Mouse (Mus musculus): ENCODE measurements around the gene Spi1. TPM values are rescaled to one million over a fixed set of nuclear protein-coding genes. Genes with fewer than 3 reads are reported as not detected.
A peak's percentile ranks its signal among the peaks of the same experiment; 100 is the strongest.
"Not testable (repeated sequence)": the region's sequence is repeated elsewhere in the genome, so short reads cannot be mapped to it uniquely, and the experiment has no call there.

Gene Spi1
- total RNA-seq, 2 experiments from 2014 or later = 31.9 to 54.1 TPM

- no peak for ATAC-seq (replicated peaks; ENCODE audit: low FRiP score, poor library complexity, severe bottlenecking)
Observed at GRCm38 (mm10) chr2:91087453-91087852, 5.3 kb downstream of the Spi1 start.

- no peak for ATAC-seq (replicated peaks; ENCODE audit: low FRiP score, poor library complexity, severe bottlenecking)
Observed at GRCm38 (mm10) chr2:91088987-91089386, 6.8 kb downstream of the Spi1 start.

- no peak for ATAC-seq (replicated peaks; ENCODE audit: low FRiP score, poor library complexity, severe bottlenecking)
Observed at GRCm38 (mm10) chr2:91090208-91090607, 8.0 kb downstream of the Spi1 start.

- ATAC-seq (replicated peaks; ENCODE audit: low FRiP score, poor library complexity, severe bottlenecking) = no peak
Observed at GRCm38 (mm10) chr2:91090827-91091226, 8.6 kb downstream of the Spi1 start.

- ATAC-seq (replicated peaks; ENCODE audit: low FRiP score, poor library complexity, severe bottlenecking) = no peak
Observed at GRCm38 (mm10) chr2:91096524-91096923, 14.3 kb downstream of the Spi1 start.

- no peak for ATAC-seq (replicated peaks; ENCODE audit: low FRiP score, poor library complexity, severe bottlenecking)
Observed at GRCm38 (mm10) chr2:91097015-91097414, 14.8 kb downstream of the Spi1 start.

- ATAC-seq (replicated peaks; ENCODE audit: low FRiP score, poor library complexity, severe bottlenecking) = no peak
Observed at GRCm38 (mm10) chr2:91098156-91098555, 16.0 kb downstream of the Spi1 start.

GRCm38 (mm10) chr2:91101124-91101740, 19.0 kb downstream of the Spi1 start:
- peak; percentile 77 for ATAC-seq (replicated peaks; ENCODE audit: low FRiP score, poor library complexity, severe bottlenecking)

GRCm38 (mm10) chr2:91108156-91108555, 26.0 kb downstream of the Spi1 start:
- no peak for ATAC-seq (replicated peaks; ENCODE audit: low FRiP score, poor library complexity, severe bottlenecking)

- no peak for ATAC-seq (replicated peaks; ENCODE audit: low FRiP score, poor library complexity, severe bottlenecking)
Observed at GRCm38 (mm10) chr2:91109241-91109640, 27.1 kb downstream of the Spi1 start.

- ATAC-seq (replicated peaks; ENCODE audit: low FRiP score, poor library complexity, severe bottlenecking) = no peak
Observed at GRCm38 (mm10) chr2:91109807-91110385, 27.7 kb downstream of the Spi1 start.

- no peak for ATAC-seq (replicated peaks; ENCODE audit: low FRiP score, poor library complexity, severe bottlenecking)
Observed at GRCm38 (mm10) chr2:91110429-91110828, 28.2 kb downstream of the Spi1 start.

GRCm38 (mm10) chr2:91111832-91112231, 29.6 kb downstream of the Spi1 start:
- not testable (repeated sequence) for ATAC-seq (replicated peaks; ENCODE audit: low FRiP score, poor library complexity, severe bottlenecking)

- no peak for ATAC-seq (replicated peaks; ENCODE audit: low FRiP score, poor library complexity, severe bottlenecking)
Observed at GRCm38 (mm10) chr2:91112491-91112890, 30.3 kb downstream of the Spi1 start.

GRCm38 (mm10) chr2:91113334-91113733, 31.1 kb downstream of the Spi1 start:
- ATAC-seq (replicated peaks; ENCODE audit: low FRiP score, poor library complexity, severe bottlenecking) = no peak

- no peak for ATAC-seq (replicated peaks; ENCODE audit: low FRiP score, poor library complexity, severe bottlenecking)
Observed at GRCm38 (mm10) chr2:91113852-91114251, 31.7 kb downstream of the Spi1 start.

GRCm38 (mm10) chr2:91114781-91115577, 32.8 kb downstream of the Spi1 start:
- no peak for ATAC-seq (replicated peaks; ENCODE audit: low FRiP score, poor library complexity, severe bottlenecking)

- ATAC-seq (replicated peaks; ENCODE audit: low FRiP score, poor library complexity, severe bottlenecking) = no peak
Observed at GRCm38 (mm10) chr2:91115578-91115970, 33.4 kb downstream of the Spi1 start.

- ATAC-seq (replicated peaks; ENCODE audit: low FRiP score, poor library complexity, severe bottlenecking) = no peak
Observed at GRCm38 (mm10) chr2:91116842-91117241, 34.7 kb downstream of the Spi1 start.

- no peak for ATAC-seq (replicated peaks; ENCODE audit: low FRiP score, poor library complexity, severe bottlenecking)
Observed at GRCm38 (mm10) chr2:91117585-91118275, 35.5 kb downstream of the Spi1 start, which contains the start of gene Mybpc3. Gene Mybpc3, plus strand, starts transcription at chr2:91118144.

Data from erythroid progenitor cell, adult 5-6 weeks (primary cell).